Mouse (Mus musculus): ENCODE results near the gene Clcnkb.

The Clcnkb gene

GRCm38 (mm10) chr4:141415924-141416323, at the start of gene Clcnkb:
Gene Clcnkb, minus strand, starts transcription at chr4:141416014.
- no peak for DNase-seq (ENCODE audit: low spot score)

GRCm38 (mm10) chr4:141464722-141465121, 48.9 kb upstream of the Clcnkb start:
- no peak for DNase-seq (ENCODE audit: low spot score)

- no peak for DNase-seq (ENCODE audit: low spot score)
These were observed 47.7 kb upstream of the Clcnkb start for GRCm38 (mm10) chr4:141463472-141463871.

GRCm38 (mm10) chr4:141461576-141461975, 45.8 kb upstream of the Clcnkb start:
- DNase-seq (ENCODE audit: low spot score) = no peak

GRCm38 (mm10) chr4:141461088-141461487, 45.3 kb upstream of the Clcnkb start:
- DNase-seq (ENCODE audit: low spot score) = no peak

GRCm38 (mm10) chr4:141460481-141460880, 44.7 kb upstream of the Clcnkb start:
- no peak for DNase-seq (ENCODE audit: low spot score)

- DNase-seq (ENCODE audit: low spot score) = no peak
These were observed 44.0 kb upstream of the Clcnkb start for GRCm38 (mm10) chr4:141459766-141460165.

GRCm38 (mm10) chr4:141458888-141459287, 43.1 kb upstream of the Clcnkb start:
- DNase-seq (ENCODE audit: low spot score) = no peak

GRCm38 (mm10) chr4:141458236-141458635, 42.4 kb upstream of the Clcnkb start:
- DNase-seq (ENCODE audit: low spot score) = peak; percentile 76

GRCm38 (mm10) chr4:141456193-141456938, 40.6 kb upstream of the Clcnkb start:
- no peak for DNase-seq (ENCODE audit: low spot score)

- DNase-seq (ENCODE audit: low spot score) = no peak
These were observed 39.7 kb upstream of the Clcnkb start for GRCm38 (mm10) chr4:141455526-141455925.

GRCm38 (mm10) chr4:141454581-141455350, 39.0 kb upstream of the Clcnkb start:
- no peak for DNase-seq (ENCODE audit: low spot score)

- DNase-seq (ENCODE audit: low spot score) = no peak
These were observed 36.2 kb upstream of the Clcnkb start for GRCm38 (mm10) chr4:141451916-141452450.

- no peak for DNase-seq (ENCODE audit: low spot score)
These were observed 35.4 kb upstream of the Clcnkb start for GRCm38 (mm10) chr4:141451251-141451650.

- no peak for DNase-seq (ENCODE audit: low spot score)
These were observed 30.4 kb upstream of the Clcnkb start for GRCm38 (mm10) chr4:141446211-141446610.

GRCm38 (mm10) chr4:141445328-141445720, 29.5 kb upstream of the Clcnkb start:
- DNase-seq (ENCODE audit: low spot score) = peak; percentile 35

GRCm38 (mm10) chr4:141444451-141445327, 28.9 kb upstream of the Clcnkb start, which contains the start of gene Zbtb17:
Gene Zbtb17, plus strand, starts transcription at chr4:141444654.
- DNase-seq (ENCODE audit: low spot score) = peak; percentile 96

- DNase-seq (ENCODE audit: low spot score) = no peak
These were observed 28.0 kb upstream of the Clcnkb start for GRCm38 (mm10) chr4:141443641-141444429.

- no peak for DNase-seq (ENCODE audit: low spot score)
These were observed 25.1 kb upstream of the Clcnkb start for GRCm38 (mm10) chr4:141440877-141441276.

- DNase-seq (ENCODE audit: low spot score) = no peak
These were observed 23.4 kb upstream of the Clcnkb start for GRCm38 (mm10) chr4:141439083-141439803.

All from embryo, embryonic 10 days (tissue).